Mouse (Mus musculus): ENCODE results near the gene Gm19402. TPM values are rescaled to one million over a fixed set of nuclear protein-coding genes. Genes with fewer than 3 reads are reported as not detected.

Gm19402 gene
- total RNA-seq (2023): not detected

GRCm38 (mm10) chr10:77690356-77690807, at the start of gene Gm19402:
Gene Gm19402, minus strand, starts transcription at chr10:77690757.

GRCm38 (mm10) chr10:77726186-77726585, 35.6 kb upstream of the Gm19402 start, which contains the start of gene Gm10100:
Gene Gm10100, plus strand, starts transcription at chr10:77726486.

GRCm38 (mm10) chr10:77720299-77720698, 29.7 kb upstream of the Gm19402 start, which contains the start of gene Krtap12-1:
Gene Krtap12-1, plus strand, starts transcription at chr10:77720599.

GRCm38 (mm10) chr10:77715507-77715906, 24.9 kb upstream of the Gm19402 start, which contains the start of gene Gm10142:
Gene Gm10142, plus strand, starts transcription at chr10:77715807.

GRCm38 (mm10) chr10:77711157-77711556, 20.6 kb upstream of the Gm19402 start, which contains the start of gene Gm10024:
Gene Gm10024, plus strand, starts transcription at chr10:77711457.

GRCm38 (mm10) chr10:77706326-77706725, 15.8 kb upstream of the Gm19402 start, which contains the start of gene Gm10272:
Gene Gm10272, plus strand, starts transcription at chr10:77706626.

GRCm38 (mm10) chr10:77697133-77697532, 6.6 kb upstream of the Gm19402 start, which contains the start of gene Gm9508:
Gene Gm9508, minus strand, starts transcription at chr10:77697233.

GRCm38 (mm10) chr10:77685895-77686664, 4.5 kb downstream of the Gm19402 start, which contains the start of gene Tspear:
Gene Tspear, plus strand, starts transcription at chr10:77686569.

Other genes with a start within 250 kb of the Gm19402 start
- gene Fam207a, start 175.0 kb downstream of the Gm19402 start, total RNA-seq (2023): 10 to 100 TPM; 15.7 to 16.4 TPM
- gene Itgb2, start 160.5 kb downstream of the Gm19402 start, total RNA-seq (2023): 100 to 1,000 TPM; 782 to 835 TPM
- gene Pttg1ip, start 109.0 kb downstream of the Gm19402 start, total RNA-seq (2023): 10 to 100 TPM; 70.5 to 75.8 TPM
- 10 to 100 TPM; 54.9 to 60.9 TPM for gene Sumo3, start 84.7 kb downstream of the Gm19402 start, total RNA-seq (2023)
- 1 to 10 TPM in 1 of 2 experiments, not detected in 1; 4.6 TPM for gene Gm49325, start 84.6 kb downstream of the Gm19402 start, total RNA-seq (2023)
- 10 to 100 TPM; 34.3 to 36.2 TPM for gene Ube2g2, start 68.5 kb downstream of the Gm19402 start, total RNA-seq (2023)
- not detected for gene Tspear, start 4.2 kb downstream of the Gm19402 start, total RNA-seq (2023)
- not detected for gene Gm9508, start 6.5 kb upstream of the Gm19402 start, total RNA-seq (2023)
- not detected for gene Gm10272, start 15.9 kb upstream of the Gm19402 start, total RNA-seq (2023)
- gene Gm10024, start 20.7 kb upstream of the Gm19402 start, total RNA-seq (2023): not detected
- not detected for gene Gm10142, start 25.1 kb upstream of the Gm19402 start, total RNA-seq (2023)
- gene Krtap12-1, start 29.8 kb upstream of the Gm19402 start, total RNA-seq (2023): not detected
- not detected for gene Gm10100, start 35.7 kb upstream of the Gm19402 start, total RNA-seq (2023)
- gene Gm18596, start 51.9 kb upstream of the Gm19402 start, total RNA-seq (2023): not detected
- not detected for gene Gm9736, start 60.6 kb upstream of the Gm19402 start, total RNA-seq (2023)
- gene Gm3233, start 68.9 kb upstream of the Gm19402 start, total RNA-seq (2023): not detected
- not detected for gene Gm3238, start 80.6 kb upstream of the Gm19402 start, total RNA-seq (2023)
- not detected for gene Gm7138, start 86.2 kb upstream of the Gm19402 start, total RNA-seq (2023)
- gene Gm3250, start 91.8 kb upstream of the Gm19402 start, total RNA-seq (2023): not detected
- gene Gm7137, start 97.4 kb upstream of the Gm19402 start, total RNA-seq (2023): not detected
- not detected for gene Gm9639, start 104.3 kb upstream of the Gm19402 start, total RNA-seq (2023)
- not detected for gene Gm19668, start 108.4 kb upstream of the Gm19402 start, total RNA-seq (2023)
- not detected for gene Gm9507, start 121.1 kb upstream of the Gm19402 start, total RNA-seq (2023)
- not detected for gene Gm2696, start 123.9 kb upstream of the Gm19402 start, total RNA-seq (2023)
- gene Krtap10-4, start 136.3 kb upstream of the Gm19402 start, total RNA-seq (2023): not detected
- gene Krtap10-10, start 145.2 kb upstream of the Gm19402 start, total RNA-seq (2023): not detected
- gene Gm36176, start 156.0 kb upstream of the Gm19402 start, total RNA-seq (2023): not detected
- gene Gm10318, start 162.1 kb upstream of the Gm19402 start, total RNA-seq (2023): not detected
- not detected for gene Gm3285, start 171.2 kb upstream of the Gm19402 start, total RNA-seq (2023)
- gene Lrrc3, start 211.8 kb upstream of the Gm19402 start, total RNA-seq (2023): under 1 TPM in 1 of 2 experiments, not detected in 1; 0.15 TPM